Mouse (Mus musculus) erythroblast, embryonic 14.5 days (primary cell): ENCODE results near the gene Fbxo42.

ENCODE experiments used
- GATA1 ChIP-seq: IDR thresholded peaks from 2 replicates; pipeline ENCODE4 v1.6.1; 2012; ENCODE audit warnings: low read length, inconsistent platforms, mixed read lengths
- TAL1 ChIP-seq: IDR thresholded peaks from 3 replicates; pipeline ENCODE4 v1.6.1; 2012; ENCODE audit warnings: low read length, inconsistent platforms, mixed read lengths

GRCm38 (mm10) chr4:141222752-141223151 lies 75.0 kb downstream of the Fbxo42 start:
- TF ChIP-seq GATA1: no peak
- TF ChIP-seq TAL1: no peak
